Mouse (Mus musculus) induced T-regulatory cell, adult 2 months (primary cell): ENCODE measurements around the gene Dlx3.
A peak's percentile ranks its signal among the peaks of the same experiment; 100 is the strongest.

Experiments
- DNase-seq: peaks from one replicate; pipeline ENCODE4 v3.0.0-alpha.2; 2012; ENCODE audit warnings: low read depth

The Dlx3 gene

DNA sequence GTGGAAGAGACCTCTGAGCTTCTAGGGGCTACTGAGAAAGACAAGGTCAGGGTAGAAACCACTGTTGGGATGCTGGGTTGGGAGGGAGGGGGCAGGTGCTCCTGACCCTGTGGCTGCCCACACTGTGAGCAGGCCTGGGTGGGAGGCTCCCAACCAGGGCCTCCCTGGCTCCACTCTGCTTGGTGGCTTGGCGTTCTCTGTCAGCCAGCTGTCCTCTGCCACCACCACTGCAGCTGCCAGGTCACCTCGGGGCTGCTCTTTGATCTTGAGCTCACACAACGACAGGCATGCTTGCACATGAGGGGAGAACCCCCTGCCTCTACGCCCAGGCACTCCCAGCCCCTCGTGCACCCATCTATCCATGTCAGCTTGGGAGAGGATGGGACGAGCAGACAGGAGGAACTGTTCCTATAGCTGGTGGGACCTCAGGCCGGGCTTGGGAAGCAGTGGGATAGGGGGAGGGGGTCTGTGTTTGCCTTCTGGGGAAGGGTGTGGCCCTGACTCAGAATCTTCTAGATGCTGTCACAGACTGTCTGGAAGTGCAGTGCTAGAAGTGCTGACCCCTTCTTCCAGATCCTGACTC, 5.5 kb downstream of the Dlx3 start:
- no peak for DNase-seq

DNA sequence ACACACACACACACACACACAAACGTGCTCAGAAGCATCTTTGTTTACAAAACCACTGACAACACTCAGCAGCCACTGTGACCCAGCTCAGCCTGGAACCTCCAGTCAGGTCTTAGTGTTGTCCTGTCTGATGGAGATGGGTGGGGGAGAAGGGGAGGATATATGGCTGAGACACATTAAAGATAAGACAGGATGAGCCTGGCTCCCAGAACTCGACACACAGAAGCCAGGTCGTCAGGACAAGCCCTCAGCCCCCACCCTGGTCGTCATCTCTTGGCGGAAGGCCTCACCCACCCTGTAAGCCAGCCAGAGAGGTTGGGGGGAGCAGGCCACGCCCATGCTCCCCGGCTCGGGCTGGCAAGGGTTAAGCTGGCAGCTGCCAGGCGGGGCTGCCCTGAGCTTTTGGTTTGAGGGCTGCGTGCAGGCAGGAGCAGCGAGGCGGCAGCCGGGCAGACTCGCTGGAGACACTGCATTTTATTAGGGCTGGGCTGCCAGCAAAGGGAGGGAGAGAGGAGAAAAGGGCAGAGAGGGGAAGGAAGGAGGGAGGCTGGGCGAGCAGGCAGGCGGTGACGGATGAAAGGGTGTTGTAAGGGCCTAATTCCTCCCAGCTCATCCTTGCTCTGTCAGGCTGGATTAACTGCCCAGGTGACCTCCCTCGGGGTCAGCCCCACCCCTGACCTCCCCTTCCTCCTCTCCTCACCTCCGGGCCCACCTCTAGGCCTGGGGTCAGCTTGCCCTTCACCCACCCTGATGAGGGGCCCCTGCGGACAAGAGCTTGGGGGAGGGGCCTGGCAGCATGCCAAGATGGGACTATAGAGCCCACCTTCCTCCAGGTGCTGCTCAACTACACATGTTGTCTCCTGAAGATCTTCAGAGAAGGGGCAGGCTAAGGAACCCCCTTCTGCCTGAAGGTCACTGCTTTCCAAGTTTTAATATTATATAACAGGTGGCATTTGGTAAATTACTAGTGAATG, 6.6 kb downstream of the Dlx3 start:
- no peak for DNase-seq

DNA sequence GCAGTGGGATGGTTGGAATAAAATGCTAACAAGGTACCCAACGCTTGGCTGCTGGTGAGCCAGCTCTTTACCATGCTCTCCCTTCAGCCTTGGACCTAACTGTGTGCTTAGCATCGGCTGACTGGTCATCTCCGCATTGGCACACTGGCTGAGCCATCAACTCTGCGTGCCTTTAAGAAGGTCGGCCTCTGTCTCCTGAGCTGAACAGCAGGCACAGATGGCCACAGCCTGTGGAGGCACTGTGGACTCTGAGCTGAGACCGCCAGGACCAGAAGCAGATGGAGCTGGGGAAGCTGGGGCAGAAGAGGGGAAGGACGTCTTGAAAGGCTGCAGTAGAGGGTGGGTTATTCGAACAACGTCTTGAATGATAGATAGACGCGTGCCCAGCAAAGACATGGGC, 8.4 kb downstream of the Dlx3 start:
- no peak for DNase-seq

DNA sequence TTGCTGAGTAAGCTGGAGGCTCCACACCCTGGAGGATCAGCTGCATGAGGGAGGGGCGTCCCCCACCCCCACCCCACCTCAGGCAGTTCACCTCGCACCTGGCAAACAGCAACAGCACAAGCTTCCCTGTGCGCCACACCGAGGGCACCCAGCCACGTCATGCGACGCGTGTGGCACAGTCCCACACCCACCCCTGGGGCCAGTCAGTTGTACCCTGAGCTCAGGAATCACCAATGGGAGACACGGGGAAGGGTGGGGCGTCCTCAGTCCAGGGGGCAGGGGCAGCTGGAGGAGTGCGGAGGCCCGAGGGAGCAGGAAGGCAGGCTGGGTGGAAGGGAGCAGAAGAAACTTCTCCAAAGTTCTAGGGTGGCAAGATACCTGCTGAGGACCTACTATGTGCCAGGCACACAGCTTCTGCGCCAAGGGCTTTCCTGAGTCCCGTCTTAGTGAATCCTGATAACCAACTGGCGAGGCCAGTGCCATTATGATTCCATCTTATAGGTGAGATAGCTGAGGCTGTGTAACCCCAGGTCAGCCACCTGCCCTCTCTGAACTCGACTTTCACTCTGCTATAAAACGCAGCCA, 10.8 kb downstream of the Dlx3 start:
- no peak for DNase-seq

DNA sequence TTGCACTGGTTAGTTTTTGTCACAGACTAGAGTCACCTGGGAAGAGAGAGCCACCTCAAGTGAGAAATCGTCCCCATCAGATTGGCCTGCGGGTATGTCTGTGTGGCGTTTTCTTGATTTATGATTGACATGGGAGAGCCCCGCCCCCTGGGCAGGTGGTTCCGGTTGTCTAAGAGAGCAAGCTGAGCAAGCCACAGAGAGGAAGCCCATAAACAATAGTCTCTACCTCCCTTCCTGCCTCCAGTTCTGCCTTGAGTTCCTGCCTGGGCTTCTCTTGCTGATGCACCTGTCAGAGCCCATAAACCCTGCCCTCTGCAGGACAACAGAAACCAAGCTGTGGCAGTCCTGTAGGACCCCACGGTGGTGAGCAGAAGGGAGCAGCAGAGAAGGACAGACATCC, 13.4 kb downstream of the Dlx3 start:
- DNase-seq: peak; percentile 59

DNA sequence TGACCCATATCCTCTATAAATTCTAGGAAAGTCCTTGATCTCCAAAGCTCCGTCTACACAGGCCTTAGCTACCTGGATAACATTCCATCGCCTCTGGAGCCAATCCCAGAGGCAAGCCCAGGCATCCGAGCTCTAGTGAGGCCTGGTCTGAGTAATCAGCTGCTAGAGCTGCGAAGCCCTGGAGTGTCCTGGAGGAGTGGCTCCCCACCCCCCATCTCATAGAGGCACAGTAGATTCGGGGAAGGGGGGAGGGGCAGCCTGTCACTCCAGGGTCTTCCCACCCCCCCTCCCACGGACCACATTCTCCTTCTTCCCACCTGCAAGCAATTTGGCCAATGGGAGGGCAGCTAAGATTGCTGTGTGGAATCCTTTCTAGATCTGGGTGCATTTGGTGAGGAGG, 17.4 kb downstream of the Dlx3 start:
- no peak for DNase-seq

DNA sequence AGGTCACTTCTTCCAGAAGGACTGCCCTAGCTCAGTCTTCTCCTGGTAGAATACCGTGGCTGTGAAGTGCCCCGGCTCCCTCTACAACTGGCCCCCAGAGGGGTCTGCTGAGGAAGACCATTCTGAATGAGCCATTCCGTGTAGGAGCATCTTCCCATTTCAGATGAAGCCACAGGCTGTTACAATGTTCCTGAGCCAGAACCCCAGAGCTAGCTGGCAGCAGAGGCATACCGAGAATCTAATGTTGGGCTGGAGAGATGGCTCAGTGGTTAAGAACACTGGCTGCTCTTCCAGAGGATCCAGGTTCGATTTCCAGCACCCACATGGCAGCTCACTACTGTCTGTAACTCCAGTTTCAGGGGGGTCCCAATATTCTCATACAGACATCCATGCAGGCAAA, 20.0 kb downstream of the Dlx3 start:
- no peak for DNase-seq

DNA sequence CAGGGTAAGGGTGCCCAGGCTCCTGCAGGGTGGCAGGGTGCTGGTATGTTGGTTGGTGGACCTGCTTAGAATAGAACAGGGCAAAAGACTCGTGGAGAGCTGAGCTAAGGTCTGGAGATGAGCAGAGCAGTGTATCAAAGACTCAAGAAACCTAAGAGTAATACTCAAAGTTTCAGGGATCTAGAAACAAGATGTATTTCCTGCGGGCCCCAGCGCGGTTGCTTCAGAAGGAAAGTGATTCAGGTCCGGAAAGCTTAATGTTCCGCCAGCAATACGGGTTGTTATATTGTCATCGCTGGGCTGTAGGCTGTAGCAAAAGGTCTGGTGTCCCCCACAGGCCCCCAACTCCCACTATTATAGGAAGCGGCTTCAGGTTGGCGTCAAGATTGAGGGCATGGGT, 22.3 kb downstream of the Dlx3 start:
- no peak for DNase-seq

DNA sequence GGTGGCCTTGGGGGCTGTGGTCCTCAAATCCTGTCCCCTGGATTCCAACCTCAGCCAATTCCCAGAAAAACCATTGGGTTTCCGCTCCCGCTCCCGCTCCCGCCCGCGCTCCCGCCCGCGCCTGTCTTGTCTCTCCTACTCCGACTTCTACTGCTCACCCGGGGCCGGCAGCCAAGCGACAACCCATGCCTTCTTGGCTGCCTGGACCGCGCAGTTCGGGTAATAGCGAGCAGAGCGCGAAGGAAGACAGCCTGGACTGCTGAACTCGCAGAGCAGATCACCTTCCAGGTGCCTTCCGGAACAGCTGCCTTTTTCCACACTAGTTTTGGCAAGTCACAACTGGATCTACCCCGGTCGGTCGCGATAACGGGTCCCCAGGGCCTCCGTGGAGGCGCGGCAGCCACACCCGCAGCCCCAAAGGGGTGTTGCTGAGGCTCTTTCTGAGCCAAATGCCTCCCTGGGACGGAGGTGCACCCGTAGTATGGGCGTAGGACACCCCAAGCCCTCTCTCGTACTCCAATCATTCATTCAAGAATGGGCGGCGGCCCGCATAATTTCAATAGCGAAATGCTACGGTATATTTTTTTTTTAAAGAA, 23.2 kb downstream of the Dlx3 start:
- no peak for DNase-seq

DNA sequence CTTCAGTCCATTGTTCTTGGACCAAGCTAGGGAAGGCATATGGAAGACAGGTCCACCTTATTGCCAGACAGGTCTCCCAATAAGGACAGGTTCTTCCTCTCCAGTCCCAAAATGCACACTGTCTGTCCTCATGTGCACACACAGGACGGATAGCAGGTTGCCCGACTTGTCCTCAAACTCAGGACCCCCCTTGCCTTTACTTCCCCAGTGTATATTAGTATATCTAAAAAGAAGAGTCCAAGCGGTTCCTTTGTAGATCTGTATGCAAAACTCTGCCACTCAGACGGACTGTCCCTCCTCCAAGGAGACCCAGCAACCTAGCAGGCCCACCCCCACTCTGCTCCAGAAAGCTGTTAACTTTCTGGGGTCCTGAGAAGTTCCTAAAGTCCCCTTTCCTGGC, 23.7 kb downstream of the Dlx3 start:
- no peak for DNase-seq

DNA sequence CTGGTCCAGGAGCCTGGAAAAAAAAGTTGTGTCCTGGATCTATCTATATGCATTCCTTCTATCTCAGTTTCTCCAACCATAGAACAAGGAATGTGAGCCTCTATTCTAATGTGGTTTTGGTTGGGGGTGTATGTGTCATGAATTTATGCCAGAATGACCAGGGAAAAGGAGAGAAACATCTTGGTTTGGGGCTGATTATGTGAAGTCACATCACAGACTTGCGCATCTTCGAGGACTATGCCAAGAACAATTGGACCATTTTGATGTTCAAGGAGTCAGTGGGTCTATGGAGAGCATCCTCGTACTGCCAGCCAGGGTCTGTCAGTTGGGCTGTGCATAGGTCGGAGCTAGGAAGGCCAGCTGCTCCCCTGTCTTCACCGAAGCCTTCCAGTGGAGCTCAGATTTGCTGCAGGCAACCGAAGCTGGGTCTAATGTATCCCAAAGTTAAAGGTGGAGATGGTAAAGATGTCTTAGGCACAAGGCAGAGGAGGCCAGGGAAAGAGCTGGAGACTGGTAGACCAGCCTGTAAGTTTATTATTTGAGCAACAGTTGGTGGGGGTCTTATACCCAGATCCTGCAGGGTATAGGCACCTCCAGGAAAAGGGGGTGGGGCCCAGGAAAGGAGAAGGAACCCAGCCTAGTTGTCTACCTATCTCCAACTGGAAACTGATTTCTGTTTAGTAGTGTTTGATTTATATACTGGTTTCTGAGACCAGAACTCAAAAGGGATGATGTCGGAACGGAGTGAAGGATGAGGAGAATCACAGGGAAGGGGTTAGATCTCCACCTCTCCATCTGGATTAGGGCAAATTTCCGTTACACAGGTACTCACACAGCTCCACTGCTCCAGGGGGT, 24.4 kb downstream of the Dlx3 start:
- DNase-seq: no peak

DNA sequence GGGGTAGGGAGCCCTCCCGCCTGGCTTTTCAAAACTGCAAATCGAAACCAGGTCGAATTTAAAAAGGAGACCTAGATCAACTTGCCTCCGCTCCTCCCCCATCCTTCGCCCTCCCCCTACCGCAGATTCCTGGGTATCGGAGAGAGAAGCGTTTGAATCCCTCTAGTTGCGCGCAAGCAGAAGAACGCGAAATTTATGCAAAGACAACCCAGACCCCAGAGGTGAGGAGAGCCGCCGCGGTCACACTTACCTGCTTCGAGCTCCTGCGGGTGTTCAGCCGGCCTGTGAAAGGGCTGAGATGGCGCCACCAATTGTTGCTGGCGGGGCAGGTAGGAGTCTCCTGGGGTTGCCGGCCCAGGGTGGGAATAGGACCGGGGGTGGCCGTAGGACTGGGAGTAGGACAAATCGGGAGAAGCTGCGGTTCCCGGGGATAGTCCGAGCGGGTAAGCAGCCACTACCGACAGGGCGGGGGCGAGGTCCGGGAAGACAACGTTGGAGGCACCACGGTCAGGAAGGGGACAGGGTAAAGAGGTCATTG, 25.1 kb downstream of the Dlx3 start:
- DNase-seq: peak; percentile 32

DNA sequence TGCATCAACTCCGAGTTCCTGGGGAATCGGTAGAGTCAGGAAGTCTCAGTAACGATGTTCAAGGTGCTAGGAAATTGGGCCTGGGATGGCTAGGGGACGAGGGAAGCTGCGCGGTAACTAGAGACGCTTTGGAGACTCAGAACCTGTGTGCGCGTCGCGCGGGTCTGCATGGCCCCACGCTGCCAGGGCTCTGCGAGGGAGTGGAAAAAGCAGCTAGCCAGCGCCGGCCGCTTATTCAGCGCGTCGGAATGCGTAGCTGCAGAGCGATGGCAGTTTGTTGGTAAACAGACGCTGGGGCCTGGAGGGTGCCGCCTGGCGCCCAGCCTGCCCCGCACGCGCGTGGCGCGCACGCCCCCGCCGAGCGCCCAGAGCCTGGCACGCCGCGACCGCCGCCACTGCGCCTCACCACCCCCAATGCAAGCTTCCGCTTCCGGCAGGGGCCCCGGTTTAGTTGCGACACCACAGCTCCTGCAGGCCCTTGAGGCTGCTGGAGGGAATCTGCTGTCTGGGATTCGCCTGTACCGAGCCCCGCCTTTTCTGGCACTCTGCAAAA, 26.0 kb downstream of the Dlx3 start, which contains the start of gene Dlx4:
Gene Dlx4, minus strand, starts transcription at position 413 of the 553 bp plus-strand sequence.
- DNase-seq: peak; percentile 53

DNA sequence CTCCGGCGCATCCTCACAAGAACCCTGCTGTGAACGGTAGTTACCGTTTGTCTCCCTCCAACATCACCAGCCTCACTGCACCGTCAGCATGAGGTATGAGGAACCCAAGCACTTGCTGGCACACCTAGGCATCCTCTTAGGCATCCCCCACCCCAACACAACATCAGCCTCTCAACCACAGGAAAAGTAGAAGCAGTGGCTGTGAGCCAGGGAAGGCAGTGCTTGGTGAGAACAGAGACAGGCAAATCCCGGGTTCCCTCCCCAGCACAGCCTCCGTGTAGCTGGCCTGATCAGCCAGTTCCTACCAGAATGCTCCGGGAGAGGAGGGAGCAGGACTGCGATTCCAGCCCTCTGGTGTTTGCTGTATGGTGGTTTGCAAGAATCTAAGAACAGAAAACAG, 28.8 kb downstream of the Dlx3 start:
- no peak for DNase-seq

DNA sequence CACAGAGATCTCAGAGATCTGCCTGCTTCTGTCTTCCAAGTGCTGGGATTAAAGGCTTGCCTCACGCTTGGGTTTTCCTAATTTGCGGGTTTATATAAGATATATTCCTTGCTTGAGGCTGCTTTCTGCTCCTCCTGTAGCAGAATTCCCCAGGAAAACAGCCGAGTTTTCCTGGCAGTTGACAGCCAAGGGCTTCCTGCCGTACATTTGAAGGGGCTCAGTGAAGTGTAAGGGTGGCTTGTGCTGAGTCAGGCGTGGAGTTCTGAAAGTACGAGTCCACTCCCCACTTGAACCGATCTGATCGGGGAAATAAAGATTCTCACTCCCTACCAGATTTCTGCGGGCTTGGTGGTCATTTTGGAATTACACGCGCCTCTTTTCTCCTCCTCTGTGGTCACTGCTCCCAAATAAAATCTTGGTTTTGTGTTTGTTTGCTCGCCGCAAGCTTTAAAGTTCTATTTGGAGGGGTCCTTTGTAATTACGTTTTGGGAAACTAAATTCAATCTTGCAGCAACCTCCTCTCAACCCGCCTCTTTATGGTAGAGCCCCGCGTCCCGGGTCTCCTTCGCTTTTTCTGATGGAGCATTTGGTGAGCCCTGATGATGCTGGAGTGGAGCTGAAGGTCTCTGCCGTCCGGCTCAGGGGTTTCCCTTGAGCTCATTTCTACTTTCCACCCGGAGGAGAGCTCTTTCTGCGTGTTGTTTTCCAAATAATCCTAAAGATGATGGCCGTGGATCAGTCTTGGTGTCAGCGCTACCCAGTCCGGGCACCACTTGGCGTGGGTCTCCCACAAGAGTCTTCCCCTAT, 29.7 kb downstream of the Dlx3 start:
- no peak for DNase-seq

DNA sequence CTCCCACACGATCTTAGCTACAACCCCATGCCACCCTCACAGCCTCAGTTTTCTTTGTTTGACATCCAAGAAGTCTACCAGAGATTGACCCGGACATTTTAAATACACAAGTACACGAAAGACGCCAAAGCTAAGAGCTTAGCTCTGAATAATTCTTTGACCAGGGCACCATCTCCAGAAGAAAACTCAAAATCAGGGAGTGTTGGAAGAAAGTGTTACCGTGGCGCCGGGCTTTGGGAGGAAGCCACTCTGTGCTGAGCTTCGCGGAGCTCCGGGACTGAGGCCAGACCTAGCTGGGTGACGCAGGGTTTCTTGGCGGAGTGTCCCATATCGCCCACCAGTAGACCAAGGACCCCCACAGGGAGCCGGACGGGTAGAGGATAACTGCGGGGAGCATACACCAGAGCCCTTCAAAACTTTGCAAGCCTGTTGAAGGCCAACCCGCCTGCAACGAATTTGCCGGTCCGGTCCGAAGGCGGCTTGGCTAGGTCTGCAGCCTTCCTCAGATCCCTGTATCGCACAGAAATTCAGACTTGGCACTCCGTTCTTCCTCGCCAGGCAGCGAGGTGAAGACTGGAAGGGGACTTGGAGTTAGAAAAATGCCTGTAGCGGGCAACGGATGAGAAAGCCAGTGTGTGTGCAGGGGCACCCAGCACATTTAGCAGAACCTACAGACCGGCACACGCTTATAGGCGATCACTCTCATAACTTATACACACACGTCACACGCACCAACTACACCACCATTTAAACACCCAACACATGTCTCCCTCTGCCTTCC, 30.5 kb downstream of the Dlx3 start:
- DNase-seq: no peak

DNA sequence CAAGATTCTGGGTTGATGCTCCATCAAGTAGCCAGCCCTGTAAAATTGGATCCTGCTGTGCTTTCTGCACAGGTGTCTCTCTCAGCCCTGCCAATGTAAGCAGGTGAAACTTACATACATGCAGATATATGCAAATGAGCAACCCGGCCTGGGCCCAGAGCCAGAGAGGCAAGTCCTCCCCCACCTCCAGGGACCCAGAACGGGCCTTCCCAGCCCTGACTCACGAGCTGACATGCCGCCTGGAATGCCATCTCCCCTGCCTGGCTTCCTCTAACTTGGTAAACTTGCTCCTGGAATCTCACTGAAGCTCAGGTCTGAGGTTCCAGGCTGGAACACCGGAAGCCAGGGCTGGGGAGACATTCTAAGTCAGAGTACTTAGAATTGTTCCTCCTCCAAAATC, 33.2 kb downstream of the Dlx3 start:
- no peak for DNase-seq

DNA sequence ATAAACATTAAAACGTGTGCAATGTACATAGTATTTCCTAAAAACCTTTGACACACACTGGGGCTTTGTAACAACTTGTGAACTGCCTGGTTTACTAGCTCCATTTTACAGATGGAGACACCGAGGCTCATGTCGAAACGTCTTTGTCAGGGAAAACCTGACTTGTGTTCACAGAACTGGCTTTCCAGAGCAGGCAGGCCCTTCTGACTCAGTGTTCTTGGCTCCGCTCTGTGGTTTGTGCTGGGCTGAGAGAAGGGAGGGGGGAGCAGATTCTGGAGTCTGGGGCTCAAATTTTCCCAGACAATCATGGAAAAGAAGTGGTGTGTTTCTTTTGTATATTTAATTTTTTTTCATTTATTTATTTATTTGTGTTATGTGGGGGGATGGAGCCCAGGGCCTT, 33.8 kb downstream of the Dlx3 start:
- no peak for DNase-seq

DNA sequence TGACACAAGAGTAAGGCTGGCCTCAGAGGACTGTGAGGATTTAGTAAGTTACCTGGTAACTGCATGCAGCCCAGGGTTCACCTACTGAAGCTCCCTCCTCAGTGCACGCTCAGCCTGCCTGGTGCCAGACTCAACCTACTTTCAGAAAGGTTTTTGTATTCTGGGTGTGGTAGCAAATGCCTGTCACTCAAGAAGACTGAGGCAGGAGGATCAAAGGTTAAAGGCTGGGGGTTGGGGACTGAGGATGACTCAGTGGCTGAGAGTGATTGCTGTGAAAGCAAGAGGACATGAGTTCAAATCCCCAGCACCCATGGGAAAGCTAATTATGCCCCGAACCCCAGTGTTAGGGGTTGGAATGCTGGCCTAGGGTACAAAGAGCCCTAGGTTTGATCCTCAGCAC, 35.6 kb downstream of the Dlx3 start:
- no peak for DNase-seq

DNA sequence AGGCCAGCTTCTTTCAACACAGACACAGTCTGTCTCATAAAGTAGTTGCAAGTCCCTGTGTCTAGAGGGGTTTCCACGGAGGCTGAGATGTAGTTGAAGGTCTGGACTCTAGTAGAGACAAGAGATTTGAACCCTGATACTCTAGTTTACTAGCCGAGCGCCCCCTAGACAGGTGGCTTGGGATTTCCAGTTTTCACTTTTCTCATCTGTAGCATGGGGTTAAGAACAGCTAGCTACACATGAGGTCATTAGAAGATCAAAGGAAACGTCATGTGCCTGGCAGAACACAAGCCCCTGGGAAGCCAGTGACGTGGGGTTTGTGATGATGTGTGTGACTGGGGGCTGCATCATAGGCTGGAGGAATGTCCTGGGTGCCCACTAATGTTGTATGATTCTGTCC, 37.4 kb downstream of the Dlx3 start:
- DNase-seq: no peak
